Mouse (Mus musculus): Measurements from ENCODE around the gene Ccz1. TPM values are rescaled to one million over a fixed set of nuclear protein-coding genes. Genes with fewer than 3 reads are reported as not detected.

Ccz1 gene
- polyA plus RNA-seq, 1 experiment, result 13.4 TPM

- Histone ChIP-seq H3K4me1 (ENCODE audit: control insufficient read depth, insufficient read depth, low read length) (no peaks in the 10 kb centered on the region), H3K4me3 (replicated peaks; ENCODE audit: extremely low read depth, low read depth, low read length) (no peak overlapping the region)
- TF ChIP-seq POLR2A (IDR thresholded peaks at IDR 0.05; ENCODE audit: borderline replicate concordance, extremely low read depth, low read depth, low read length) (no peak), CTCF (IDR thresholded peaks at IDR 0.05; ENCODE audit: insufficient read depth, low read length) (no peak)
- no peak for DNase-seq
- WGBS, result 91% methylated on average over 11 of the region's 11 CpGs
These were observed 55.1 kb downstream of the Ccz1 start for GRCm38 (mm10) chr5:143959551-143959950.

GRCm38 (mm10) chr5:143957101-143957500 lies 57.6 kb downstream of the Ccz1 start:
- Histone ChIP-seq H3K4me3 (replicated peaks; ENCODE audit: extremely low read depth, low read depth, low read length) (no peak overlapping the region), H3K4me1 (ENCODE audit: control insufficient read depth, insufficient read depth, low read length) (no peaks in the 10 kb centered on the region)
- TF ChIP-seq POLR2A (IDR thresholded peaks at IDR 0.05; ENCODE audit: borderline replicate concordance, extremely low read depth, low read depth, low read length), result no peak
- no peak for TF ChIP-seq CTCF (IDR thresholded peaks at IDR 0.05; ENCODE audit: insufficient read depth, low read length)
- 88% methylated on average over 6 of the region's 6 CpGs for WGBS
- no peak for DNase-seq

- Histone ChIP-seq H3K4me1 (ENCODE audit: control insufficient read depth, insufficient read depth, low read length) (no peaks in the 10 kb centered on the region), H3K4me3 (replicated peaks; ENCODE audit: extremely low read depth, low read depth, low read length) (no peak overlapping the region)
- WGBS, result 50% methylated on average over 5 of the region's 5 CpGs
- DNase-seq, result no peak
- no peak for TF ChIP-seq CTCF (IDR thresholded peaks at IDR 0.05; ENCODE audit: insufficient read depth, low read length)
- no peak for TF ChIP-seq POLR2A (IDR thresholded peaks at IDR 0.05; ENCODE audit: borderline replicate concordance, extremely low read depth, low read depth, low read length)
These were observed 64.7 kb downstream of the Ccz1 start for GRCm38 (mm10) chr5:143950016-143950415.

- no peak overlapping the region for H3K4me3 ChIP-seq (replicated peaks; ENCODE audit: extremely low read depth, low read depth, low read length)
- H3K4me1 ChIP-seq (ENCODE audit: control insufficient read depth, insufficient read depth, low read length), result no peaks in the 10 kb centered on the region
- WGBS, result 88% methylated on average over 12 of the region's 12 CpGs
- DNase-seq, result no peak
- TF ChIP-seq POLR2A (IDR thresholded peaks at IDR 0.05; ENCODE audit: borderline replicate concordance, extremely low read depth, low read depth, low read length) (no peak), CTCF (IDR thresholded peaks at IDR 0.05; ENCODE audit: insufficient read depth, low read length) (no peak)
These were observed 66.3 kb downstream of the Ccz1 start for GRCm38 (mm10) chr5:143948361-143948760.

- 81% methylated on average over 14 of the region's 14 CpGs for WGBS
- no peak overlapping the region for H3K4me3 ChIP-seq (replicated peaks; ENCODE audit: extremely low read depth, low read depth, low read length)
- no peaks in the 10 kb centered on the region for H3K4me1 ChIP-seq (ENCODE audit: control insufficient read depth, insufficient read depth, low read length)
- DNase-seq, result no peak
- TF ChIP-seq POLR2A (IDR thresholded peaks at IDR 0.05; ENCODE audit: borderline replicate concordance, extremely low read depth, low read depth, low read length) (no peak), CTCF (IDR thresholded peaks at IDR 0.05; ENCODE audit: insufficient read depth, low read length) (no peak)
These were observed 71.2 kb downstream of the Ccz1 start for GRCm38 (mm10) chr5:143943231-143944125.

GRCm38 (mm10) chr5:143941588-143941987 lies 73.1 kb downstream of the Ccz1 start:
- no peak overlapping the region for H3K4me3 ChIP-seq (replicated peaks; ENCODE audit: extremely low read depth, low read depth, low read length)
- TF ChIP-seq POLR2A (IDR thresholded peaks at IDR 0.05; ENCODE audit: borderline replicate concordance, extremely low read depth, low read depth, low read length), result no peak
- no peak for TF ChIP-seq CTCF (IDR thresholded peaks at IDR 0.05; ENCODE audit: insufficient read depth, low read length)
- DNase-seq, result no peak
- no peaks in the 10 kb centered on the region for H3K4me1 ChIP-seq (ENCODE audit: control insufficient read depth, insufficient read depth, low read length)
- WGBS, result 16% methylated on average over 10 of the region's 10 CpGs

Other genes with a start within 250 kb of the Ccz1 start
- gene Eif2ak1, start 197.1 kb downstream of the Ccz1 start, polyA plus RNA-seq (2012; rRNA removed), result 14.9 and 16.8 TPM in 2 replicates
- gene Ankrd61, start 117.2 kb downstream of the Ccz1 start, polyA plus RNA-seq (2012; rRNA removed), result 0.07 and 0.18 TPM in 2 replicates
- 25.5 and 29.0 TPM in 2 replicates for gene Aimp2, start 105.0 kb downstream of the Ccz1 start, polyA plus RNA-seq (2012; rRNA removed)
- 2.3 and 3.4 TPM in 2 replicates for gene Pms2, start 104.9 kb downstream of the Ccz1 start, polyA plus RNA-seq (2012; rRNA removed)
- gene Gm42421, start 86.7 kb downstream of the Ccz1 start, polyA plus RNA-seq (2012; rRNA removed), result not detected in 2 replicates
- 3.6 and 6.4 TPM in 2 replicates for gene Rsph10b, start 81.8 kb downstream of the Ccz1 start, polyA plus RNA-seq (2012; rRNA removed)
- gene Ocm, start 11.8 kb upstream of the Ccz1 start, polyA plus RNA-seq (2012; rRNA removed), result not detected in 2 replicates
- gene Lmtk2, start 85.6 kb upstream of the Ccz1 start, polyA plus RNA-seq (2012; rRNA removed), result 20.1 and 24.2 TPM in 2 replicates
- gene Bhlha15, start 175.4 kb upstream of the Ccz1 start, polyA plus RNA-seq (2012; rRNA removed), result 1.1 and 1.6 TPM in 2 replicates
- 107 and 117 TPM in 2 replicates for gene Tecpr1, start 208.7 kb upstream of the Ccz1 start, polyA plus RNA-seq (2012; rRNA removed)
- gene Bri3, start 229.6 kb upstream of the Ccz1 start, polyA plus RNA-seq (2012; rRNA removed), result 164 and 182 TPM in 2 replicates

Measured in lung, adult 2 months (tissue).